Mouse (Mus musculus) liver, embryonic 14 days (tissue): ENCODE data around the gene Klk1b11. TPM values are rescaled to one million over a fixed set of nuclear protein-coding genes. Genes with fewer than 3 reads are reported as not detected.

Experiments used
- polyA plus RNA-seq: library from polyadenylated mRNA; depleted of rRNA; stranded (reverse); fragments of >200 nt; gene quantifications from 2 replicates; pipeline ENCODE4 v1.2.3, GENCODE M21; 2012; rRNA removed

Gene Klk1b11
- polyA plus RNA-seq: not detected in 2 replicates

DNA sequence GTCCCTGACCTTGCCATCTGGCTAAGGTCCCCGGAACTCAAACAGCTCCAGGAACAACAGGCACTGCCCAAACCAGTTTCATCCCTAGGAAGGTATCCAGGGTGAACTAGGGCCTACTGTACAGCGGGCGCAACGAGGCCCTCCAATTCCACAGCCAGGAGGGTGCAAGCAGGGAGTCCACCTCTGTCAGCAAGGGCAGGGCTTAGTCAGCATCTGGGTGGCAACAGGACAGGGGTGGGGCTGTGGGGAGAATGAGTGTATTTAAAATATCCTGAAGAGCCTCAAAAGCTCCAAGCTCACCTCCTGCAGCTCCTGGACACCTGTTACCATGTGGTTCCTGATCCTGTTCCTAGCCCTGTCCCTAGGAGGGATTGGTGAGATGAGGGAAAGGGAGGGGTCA, at the start of gene Klk1b11:
Gene Klk1b11 (plus strand): TSS at position 301 of the 400 bp plus-strand sequence.

DNA sequence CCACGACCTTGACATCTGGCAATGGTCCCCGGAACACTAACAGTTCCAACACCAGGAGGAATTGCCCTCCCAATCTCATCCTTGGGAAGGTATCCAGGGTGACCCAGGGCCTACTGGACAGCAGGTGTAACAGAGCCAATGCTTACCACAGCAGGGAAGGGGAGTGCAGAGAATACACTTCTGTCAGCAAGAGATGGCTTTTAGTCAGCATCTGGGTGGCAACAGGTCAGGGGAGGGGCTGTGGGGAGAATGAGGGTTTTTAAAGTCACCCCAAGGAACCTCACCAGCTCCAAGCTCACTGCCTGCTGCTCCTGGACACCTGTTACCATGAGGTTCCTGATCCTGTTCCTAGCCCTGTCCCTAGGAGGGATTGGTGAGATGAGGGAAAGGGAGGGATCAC, 45.3 kb upstream of the Klk1b11 start, which contains the start of gene Klk1b8:
Gene Klk1b8 (plus strand): TSS at position 301 of the 400 bp plus-strand sequence.

DNA sequence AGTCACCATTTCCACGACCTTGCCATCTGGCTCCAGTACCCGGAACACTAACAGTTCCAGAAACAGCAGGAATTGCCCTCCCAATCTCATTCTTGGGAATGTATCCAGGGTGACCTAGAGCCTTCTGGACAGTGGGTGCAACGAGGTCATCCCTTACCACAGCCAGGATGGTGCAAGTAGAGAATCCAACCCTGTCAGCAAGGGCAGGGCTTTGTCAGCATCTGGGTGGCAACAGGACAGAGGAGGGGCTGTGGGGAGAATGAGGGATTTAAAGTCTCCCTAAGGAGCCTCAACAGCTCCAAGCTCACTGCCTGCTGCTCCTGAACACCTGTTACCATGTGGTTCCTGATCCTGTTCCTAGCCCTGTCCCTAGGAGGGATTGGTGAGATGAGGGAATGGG, 29.2 kb upstream of the Klk1b11 start, which contains the start of gene Klk1b1:
Gene Klk1b1 (plus strand): TSS at position 301 of the 400 bp plus-strand sequence.

DNA sequence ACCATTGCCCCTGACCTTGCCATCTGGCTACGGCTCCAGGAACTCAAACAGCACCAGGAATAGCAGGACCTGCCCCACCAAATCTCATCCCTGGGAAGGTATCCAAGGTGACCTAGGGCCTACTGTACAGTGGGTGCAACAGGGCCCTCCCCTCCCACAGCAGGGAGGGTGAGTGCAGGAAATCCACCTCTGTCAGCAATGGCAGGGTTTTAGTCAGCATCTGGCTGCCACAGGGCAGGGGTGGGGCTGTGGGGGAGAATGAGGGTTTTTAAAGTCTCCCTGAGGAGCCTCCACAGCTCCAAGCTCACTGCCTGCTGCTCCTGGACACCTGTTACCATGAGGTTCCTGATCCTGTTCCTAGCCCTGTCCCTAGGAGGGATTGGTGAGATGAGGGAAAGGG, 19.9 kb upstream of the Klk1b11 start, which contains the start of gene Klk1b9:
Gene Klk1b9 (plus strand): TSS at position 301 of the 400 bp plus-strand sequence.

DNA sequence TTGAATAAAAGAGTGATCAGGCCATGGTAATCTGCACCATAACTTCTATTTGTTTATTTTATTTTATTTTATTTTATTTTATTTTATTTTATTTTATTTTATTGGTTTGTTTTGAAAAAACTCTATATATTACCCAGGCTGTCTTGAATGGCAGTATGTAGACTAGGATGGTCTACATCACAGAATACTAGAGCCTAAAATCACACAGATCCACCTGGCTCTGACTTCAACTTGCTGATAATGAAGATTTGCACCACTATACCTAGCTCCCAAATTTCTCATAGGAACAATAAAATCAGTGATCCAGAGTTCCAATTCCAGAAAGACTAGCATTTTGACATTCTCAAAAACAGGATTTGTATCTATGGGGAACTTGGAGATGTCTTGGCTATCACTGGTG, 16.2 kb downstream of the Klk1b11 start, which contains the start of gene Klk1b26:
Gene Klk1b26 (plus strand): TSS at position 301 of the 400 bp plus-strand sequence.

Other genes with a start within 250 kb of the Klk1b11 start
- not detected in 2 replicates for gene Klk12, start 227.0 kb upstream of the Klk1b11 start, polyA plus RNA-seq
- not detected in 2 replicates for gene Klk11, start 221.3 kb upstream of the Klk1b11 start, polyA plus RNA-seq
- not detected in 2 replicates for gene Klk10, start 214.8 kb upstream of the Klk1b11 start, polyA plus RNA-seq
- gene Klk9, start 204.0 kb upstream of the Klk1b11 start, polyA plus RNA-seq: not detected in 2 replicates
- gene Klk8, start 198.3 kb upstream of the Klk1b11 start, polyA plus RNA-seq: 3.8 and 4.5 TPM in 2 replicates
- gene Klk7, start 184.6 kb upstream of the Klk1b11 start, polyA plus RNA-seq: 0.02 TPM in 1 of 2 replicates, not detected in the other
- gene Klk6, start 171.4 kb upstream of the Klk1b11 start, polyA plus RNA-seq: not detected in 2 replicates
- not detected in 2 replicates for gene Klk5, start 153.9 kb upstream of the Klk1b11 start, polyA plus RNA-seq
- gene Klk4, start 114.7 kb upstream of the Klk1b11 start, polyA plus RNA-seq: not detected in 2 replicates
- not detected in 2 replicates for gene Klk15, start 62.1 kb upstream of the Klk1b11 start, polyA plus RNA-seq
- gene Klk1b8, start 45.2 kb upstream of the Klk1b11 start, polyA plus RNA-seq: not detected in 2 replicates
- not detected in 2 replicates for gene Klk1b1, start 29.1 kb upstream of the Klk1b11 start, polyA plus RNA-seq
- not detected in 2 replicates for gene Klk1b9, start 19.8 kb upstream of the Klk1b11 start, polyA plus RNA-seq
- gene Klk1b26, start 16.3 kb downstream of the Klk1b11 start, polyA plus RNA-seq: not detected in 2 replicates
- not detected in 2 replicates for gene Klk1b27, start 56.4 kb downstream of the Klk1b11 start, polyA plus RNA-seq
- not detected in 2 replicates for gene Klk1b21, start 106.5 kb downstream of the Klk1b11 start, polyA plus RNA-seq
- not detected in 2 replicates for gene Klk1b22, start 116.8 kb downstream of the Klk1b11 start, polyA plus RNA-seq
- not detected in 2 replicates for gene Klk1b16, start 140.9 kb downstream of the Klk1b11 start, polyA plus RNA-seq
- gene Klk1b24, start 192.4 kb downstream of the Klk1b11 start, polyA plus RNA-seq: not detected in 2 replicates
- gene Klk1b3, start 202.3 kb downstream of the Klk1b11 start, polyA plus RNA-seq: not detected in 2 replicates
- gene Klk1b4, start 211.6 kb downstream of the Klk1b11 start, polyA plus RNA-seq: not detected in 2 replicates
- not detected in 2 replicates for gene Klk1b5, start 220.1 kb downstream of the Klk1b11 start, polyA plus RNA-seq
- gene Klk1, start 229.5 kb downstream of the Klk1b11 start, polyA plus RNA-seq: 0.03 TPM in 1 of 2 replicates, not detected in the other
- gene Gm36864, start 240.3 kb downstream of the Klk1b11 start, polyA plus RNA-seq: not detected in 2 replicates